Mouse (Mus musculus) WW6 (cell line): ENCODE measurements around the gene Dnajb3.
"Not testable (repeated sequence)": the region's sequence is repeated elsewhere in the genome, so short reads cannot be mapped to it uniquely, and the experiment has no call there.

Experiments used
- DNase-seq: peaks from one replicate; pipeline ENCODE4 v3.0.0-alpha.2; 2013; ENCODE audit warnings: low read depth, low spot score

Gene Dnajb3

DNA sequence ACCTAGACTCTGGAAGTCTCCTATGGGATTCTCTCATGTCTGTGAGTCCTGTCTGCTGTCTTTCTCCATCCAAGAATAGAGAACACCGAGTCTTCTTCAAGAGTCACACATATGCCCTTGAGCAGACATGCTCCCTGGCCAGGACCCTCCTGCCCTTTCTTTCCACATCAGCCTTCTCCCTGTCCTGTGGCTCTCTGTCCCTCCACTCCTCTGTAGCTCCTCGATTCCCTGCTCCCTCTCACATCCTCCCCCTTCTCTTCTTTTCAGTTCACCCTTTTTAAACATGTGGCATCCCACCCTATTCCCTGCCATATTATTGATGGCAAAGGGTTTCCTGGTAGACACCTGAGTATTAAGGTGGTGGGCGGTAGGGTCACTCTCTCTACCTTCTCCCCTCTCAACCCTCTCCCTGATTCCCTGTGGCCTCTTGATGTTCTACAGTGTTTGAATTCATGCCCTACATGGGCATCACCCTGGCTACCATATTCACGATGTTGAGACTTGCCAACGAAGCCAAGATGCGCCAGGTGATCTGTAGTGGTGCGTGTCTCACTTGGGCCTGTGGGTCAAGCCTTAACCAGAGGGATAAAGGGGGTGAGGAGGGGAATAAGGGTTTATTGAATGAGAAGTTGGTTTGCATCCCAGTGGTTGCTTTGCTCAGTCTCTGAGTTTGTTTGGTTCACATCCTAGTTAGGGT lies 26.4 kb upstream of the Dnajb3 start:
- no peak for DNase-seq

DNA sequence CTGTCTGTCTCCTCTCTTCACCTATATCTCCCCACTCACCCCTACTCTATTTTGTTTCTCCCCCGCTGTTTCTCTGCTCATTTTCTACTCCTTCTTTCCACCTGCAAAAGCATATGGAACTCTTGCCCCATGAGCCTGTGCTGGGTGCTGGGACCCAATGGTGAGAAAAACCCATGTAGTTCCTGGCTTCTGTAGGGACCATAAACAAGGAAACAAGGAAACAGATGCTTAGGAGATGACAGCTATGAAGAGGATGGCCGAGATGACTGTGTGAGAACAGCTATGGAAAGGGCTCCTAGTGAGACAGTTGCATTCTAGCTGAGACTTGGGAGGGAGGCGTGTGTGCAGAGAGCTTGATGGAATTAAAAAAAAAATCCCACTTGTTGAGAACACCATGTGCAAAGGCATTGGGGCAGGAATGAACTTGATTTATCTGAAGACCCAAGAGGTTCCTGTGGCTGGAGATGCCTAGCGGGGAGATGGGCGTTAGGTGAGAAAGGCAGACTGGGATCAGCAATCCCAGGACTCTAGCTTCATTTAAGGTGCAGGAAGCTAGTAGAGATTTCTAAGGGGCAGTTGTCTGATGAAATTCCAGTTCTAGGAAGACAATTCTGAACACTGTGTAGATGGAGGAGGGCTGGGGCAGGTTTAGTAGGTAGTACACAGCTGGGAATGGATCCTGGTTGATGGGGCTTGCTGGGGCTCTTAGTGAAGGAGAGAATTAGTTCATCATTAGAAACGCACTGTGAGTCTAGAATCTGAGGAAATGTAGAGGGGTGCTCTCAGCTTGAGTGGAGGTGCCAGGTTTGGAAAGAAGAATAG lies 25.6 kb upstream of the Dnajb3 start:
- no peak for DNase-seq

DNA sequence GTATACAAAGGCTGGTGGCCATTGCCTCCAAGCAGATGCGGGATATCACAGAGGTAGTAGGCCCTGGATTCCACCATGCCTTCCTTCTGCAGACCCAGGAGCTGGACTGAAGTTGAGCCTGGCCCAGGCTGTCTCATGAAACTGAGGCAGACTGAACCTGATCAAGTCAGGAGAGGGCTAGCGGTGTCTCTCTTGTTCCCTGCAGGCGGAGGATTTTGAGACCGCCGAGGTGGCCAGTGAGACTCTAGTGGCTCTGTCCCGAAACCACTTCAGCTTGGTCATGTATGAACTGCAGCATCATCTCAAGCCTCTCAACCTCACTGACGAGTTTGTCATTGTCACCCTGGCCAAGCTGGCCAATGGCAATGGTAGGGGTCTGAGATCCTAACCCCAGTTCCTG lies 24.8 kb upstream of the Dnajb3 start:
- DNase-seq: no peak

DNA sequence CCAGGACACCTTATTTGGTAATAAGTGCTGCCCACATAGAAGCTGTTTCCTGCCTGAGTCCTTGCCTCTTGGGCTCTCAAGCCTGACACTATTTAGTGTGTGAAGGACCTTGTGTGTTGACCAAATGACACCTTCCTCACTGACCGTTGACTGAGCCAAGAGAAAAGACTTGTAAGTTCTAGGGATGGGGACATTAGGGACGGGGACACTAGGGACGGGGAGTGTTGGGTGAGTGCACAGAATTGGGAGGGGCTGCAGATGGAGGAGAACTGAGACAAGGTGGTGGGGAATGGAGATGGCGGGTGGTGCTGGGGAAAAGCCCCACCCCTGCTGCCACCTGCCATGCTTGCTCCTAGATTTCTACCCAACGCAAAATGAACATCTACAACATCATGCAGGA lies 24.4 kb upstream of the Dnajb3 start:
- no peak for DNase-seq

DNA sequence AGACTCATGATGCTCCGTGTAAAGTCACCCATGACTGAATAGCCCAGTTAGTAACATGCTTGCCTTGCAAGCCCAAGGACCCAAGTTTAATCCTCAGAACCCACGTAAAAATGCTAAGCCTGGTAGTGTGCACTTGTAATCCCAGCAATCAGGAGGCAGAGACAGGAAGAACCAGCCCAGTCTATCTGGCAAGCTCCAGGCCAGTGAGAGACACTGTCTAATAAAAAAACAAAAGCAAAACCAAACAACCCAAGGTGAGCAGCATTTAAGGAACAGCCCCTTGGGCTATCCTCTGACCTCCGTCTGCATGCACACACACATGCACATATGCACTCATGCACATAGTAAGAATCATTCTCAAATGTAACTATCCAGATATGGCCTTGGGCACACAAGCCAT lies 24.0 kb upstream of the Dnajb3 start:
- no peak for DNase-seq

DNA sequence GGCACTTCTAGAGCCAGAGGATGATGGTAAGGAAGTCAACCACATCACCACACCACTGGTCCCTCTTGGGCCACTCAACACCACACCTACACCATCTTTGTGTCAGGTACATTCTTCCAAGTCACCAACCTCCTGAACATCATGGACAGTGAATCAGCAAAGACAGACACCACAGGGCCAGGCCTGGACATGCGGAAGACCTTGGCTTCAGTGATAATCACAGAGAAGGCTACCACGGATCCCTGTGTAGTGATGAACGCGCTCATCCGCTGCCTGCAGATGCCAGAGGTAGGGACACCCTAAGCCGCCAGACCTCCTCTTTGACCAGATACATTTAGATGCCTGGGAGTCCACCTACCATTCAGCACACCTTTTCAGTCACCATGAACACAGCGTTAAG lies 22.5 kb upstream of the Dnajb3 start:
- DNase-seq: no peak

DNA sequence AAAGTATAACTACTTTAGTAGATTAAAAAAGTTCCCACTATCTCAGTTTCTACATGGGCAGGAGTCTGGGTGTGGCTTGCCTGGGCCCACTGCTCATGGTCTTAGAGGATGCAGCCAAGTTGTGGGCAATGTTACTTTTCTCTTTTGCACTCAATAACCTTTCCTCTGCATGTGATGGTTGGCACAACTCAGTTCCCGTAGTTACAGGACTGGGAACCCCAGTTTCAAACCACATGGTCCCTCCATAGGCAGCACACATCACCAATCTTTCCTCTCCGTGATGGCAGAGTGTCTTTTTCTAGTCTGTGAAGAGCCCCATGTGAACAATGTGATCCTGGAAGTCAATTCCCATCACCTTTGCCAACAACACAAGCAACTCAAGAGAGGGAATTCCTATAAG lies 21.9 kb upstream of the Dnajb3 start:
- no peak for DNase-seq

DNA sequence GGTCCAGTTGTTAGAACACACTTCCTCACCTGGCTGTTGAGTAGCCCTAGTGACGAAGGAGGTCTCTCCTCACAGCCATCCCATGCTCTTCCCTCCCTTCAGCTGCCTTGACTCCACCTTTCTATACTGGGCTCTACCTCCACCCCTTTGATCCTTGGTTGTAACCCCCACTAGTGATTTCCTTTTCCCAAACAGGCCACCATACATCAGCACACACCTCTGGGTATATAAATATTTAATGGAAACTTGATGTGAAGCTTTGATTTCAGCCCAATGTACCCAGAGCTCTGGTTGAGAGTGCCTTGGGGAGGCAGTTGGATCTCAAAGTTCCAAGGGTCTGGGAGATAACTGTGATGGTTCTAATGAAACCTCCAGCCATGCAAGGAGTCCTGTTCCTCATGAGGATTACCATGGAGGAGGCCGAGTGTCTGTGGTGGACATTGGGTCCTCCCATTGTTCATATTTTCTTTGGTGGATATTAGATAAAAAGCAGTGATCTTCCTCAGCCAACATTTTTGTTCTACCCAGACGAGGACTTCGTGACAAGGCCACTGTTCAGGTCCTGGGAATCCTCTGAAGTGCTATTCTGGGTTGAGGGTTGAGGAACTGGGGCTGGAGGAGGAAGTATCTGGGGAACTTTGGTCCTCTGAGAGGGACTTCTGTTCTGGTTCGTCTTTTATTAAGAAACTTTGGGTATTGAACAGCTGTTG lies 21.2 kb upstream of the Dnajb3 start, which contains the start of gene Mroh2a:
Gene Mroh2a, plus strand, starts transcription at position 317 of the 710 bp plus-strand sequence.
- DNase-seq: no peak

DNA sequence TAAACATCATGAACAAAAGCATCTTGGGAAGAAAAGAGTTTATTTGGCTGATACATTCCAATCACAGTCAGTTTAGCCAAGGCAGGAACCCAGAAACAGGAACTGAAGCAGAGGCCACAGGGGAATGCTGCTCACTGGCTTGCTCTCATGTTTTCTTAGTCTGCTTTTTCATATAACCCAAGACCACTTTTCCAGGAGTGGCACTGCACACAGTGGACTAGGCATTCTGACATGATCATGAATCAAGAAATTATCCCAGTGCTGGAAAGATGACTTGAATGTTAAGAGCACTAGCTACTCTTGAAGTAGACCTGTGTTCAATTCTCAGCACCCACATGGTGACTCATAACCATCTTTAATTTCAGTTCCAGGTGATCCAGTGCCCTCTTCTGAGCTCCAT lies 20.2 kb upstream of the Dnajb3 start:
- DNase-seq: no peak

DNA sequence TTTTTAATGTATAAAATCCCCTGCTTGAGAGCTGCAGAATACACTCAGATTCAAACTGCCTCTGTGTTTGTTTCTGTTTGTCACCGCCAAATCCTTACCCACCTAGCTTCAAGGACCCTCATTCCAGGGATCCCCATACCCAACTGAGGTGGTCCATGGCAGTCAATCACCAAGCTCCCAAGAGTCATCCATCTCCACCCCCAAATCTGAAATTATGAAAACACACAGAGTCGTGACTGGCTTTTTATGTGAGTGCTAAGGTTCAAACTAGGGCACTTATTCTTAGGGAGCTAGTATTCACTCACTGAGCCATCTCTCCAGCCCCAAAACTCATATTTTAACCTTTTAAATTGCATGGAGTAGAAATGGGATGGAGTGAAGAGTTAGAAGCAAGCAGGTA lies 19.7 kb upstream of the Dnajb3 start:
- DNase-seq: not testable (repeated sequence)

DNA sequence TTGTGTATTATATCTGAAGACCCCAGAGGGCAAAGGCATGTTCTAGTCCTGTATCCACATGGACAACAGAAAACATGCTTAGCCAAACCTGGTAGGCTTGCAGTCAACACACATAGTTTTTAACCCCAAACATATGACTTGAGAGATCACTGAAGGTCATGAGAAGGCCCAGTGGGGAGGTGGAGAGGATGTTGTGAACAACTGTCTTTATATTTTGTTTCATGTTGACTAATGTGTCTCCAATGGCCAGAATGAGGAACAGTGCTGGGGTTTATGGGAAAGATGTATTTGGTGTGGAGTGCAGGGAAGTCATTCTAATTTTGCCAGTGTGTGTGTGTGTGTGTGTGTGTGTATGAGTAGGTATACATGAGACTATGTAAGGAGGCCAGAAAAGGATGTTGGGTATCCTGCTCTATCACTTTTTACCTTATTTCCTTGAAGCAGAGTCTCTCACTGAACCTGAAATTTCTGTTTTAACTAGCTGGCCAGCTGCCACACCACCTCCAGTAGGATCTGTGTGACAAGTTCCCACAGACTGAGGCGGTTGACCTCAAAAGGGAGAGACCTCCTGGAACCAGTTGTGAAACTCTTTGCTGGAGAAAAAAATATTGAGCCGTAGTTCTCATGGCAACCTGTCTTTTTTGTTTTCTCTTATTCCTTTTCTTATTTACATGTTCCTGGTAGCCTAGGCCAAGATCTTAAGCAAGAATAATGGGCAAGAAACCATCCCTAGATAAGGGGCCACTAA lies 18.6 kb upstream of the Dnajb3 start:
- DNase-seq: no peak

DNA sequence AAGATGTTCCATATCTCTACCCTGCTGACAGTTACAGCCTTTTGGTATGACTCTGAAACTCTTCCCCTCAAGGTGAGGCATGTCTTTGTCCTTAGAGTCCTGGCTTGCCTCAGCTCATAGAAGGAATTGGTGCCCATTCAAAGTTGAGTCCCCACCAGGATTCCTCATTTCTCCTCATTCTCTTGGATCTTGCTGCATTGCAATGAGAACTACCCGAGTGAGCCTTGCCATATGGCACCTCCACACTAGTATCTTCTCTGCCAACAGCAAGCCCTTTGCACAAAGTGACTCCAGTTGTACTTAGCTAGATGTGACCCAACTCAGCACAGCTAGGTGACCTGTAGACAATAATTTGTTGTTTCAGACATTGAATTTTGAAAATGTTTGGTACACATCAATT lies 18.0 kb upstream of the Dnajb3 start:
- DNase-seq: no peak

DNA sequence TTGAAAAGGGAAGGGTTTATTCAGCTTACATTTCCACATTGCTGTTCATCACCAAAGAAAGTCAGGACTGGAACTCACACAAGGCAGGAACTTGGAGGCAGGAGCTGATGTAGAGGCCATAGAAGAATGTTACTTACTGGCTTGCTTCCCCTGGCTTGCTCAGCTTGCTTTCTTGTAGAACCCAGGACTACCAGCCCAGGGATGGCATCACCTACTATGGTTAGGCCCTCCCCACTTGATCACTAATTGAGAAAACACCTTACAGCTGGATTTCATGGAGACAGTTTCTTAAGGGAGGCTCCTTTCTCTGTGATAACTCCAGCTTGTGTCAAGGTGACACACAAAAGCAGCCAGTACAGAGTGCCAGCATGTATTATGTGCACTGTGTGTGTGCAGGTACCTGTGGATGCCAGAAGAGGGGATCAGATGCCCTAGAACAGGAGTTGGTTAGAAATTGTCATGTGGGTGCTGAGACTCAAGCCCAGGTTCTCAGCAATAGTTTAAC lies 17.5 kb upstream of the Dnajb3 start:
- DNase-seq: not testable (repeated sequence)

DNA sequence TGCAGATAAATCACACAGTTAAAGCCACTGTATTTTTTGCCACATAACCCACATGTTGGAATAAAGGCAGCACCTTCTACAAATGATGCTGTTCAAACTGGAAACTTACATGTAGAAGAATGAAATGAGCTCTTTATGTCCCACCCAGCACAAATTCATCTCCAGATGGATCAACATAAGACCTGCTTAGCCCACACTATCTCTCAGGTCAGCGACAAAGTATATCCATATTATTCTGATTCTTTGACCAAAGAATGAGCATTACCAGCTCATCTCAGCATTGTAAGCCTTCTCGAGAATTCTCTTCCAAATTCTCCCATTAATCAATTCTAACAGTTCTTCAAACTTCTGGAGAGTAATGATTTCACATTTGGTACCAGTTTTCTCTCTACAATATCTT lies 16.6 kb upstream of the Dnajb3 start:
- no peak for DNase-seq

DNA sequence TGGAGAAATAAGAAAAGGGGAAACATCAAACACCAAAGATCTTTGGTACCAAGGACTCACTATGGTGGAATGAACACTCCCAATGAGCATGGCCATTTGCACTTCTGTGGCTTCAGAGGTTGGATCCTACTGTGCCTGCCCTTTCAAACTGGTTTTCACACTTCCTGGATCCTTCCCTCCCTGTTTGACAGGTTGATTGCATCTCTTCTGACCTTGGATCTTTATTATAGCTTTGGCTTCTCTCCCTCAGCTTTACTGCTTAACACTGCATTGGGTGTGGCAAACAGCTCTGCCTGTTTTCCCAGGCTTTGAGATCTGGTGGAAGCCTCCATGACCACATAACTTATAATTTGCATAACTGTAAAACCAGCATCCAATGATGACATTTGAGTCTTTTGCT lies 14.8 kb upstream of the Dnajb3 start:
- DNase-seq: no peak

DNA sequence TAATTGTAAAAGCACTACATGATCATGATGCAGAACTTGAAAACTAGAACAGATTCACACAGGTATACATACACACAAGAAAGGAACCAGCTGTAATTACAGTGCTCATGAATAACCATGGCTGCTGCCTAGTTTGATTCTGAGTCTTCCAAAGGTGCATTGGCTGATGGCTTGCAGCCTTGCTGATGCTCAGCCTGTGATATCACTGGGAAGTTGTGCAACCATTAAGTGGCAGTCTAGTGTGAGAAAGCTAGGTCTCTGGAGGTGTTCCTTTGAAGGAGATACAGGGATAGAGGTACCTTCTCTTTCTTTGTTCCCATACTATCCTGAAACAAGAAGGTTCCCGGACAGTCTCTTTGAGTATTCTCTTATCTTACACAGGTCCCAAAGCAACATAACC lies 13.5 kb upstream of the Dnajb3 start:
- DNase-seq: no peak

DNA sequence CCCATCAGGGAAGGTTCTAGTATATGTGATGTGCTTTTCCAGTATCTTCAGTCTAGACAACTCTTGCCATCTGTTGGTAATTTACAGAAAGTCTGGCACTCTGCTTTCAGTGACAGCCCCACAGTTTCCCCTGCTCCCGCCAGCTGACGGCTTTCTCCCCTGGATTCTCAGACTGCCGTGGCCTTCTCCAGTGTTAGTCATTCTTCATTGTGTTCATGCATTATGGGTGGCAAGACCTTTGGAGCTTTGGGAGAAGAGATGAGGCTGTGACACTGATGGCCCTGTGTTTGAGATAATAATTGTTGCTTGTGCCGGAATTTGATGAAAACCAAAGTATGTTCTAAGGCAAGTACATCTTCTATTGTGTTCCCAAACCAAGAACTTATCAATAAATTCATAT lies 13.0 kb upstream of the Dnajb3 start:
- no peak for DNase-seq

DNA sequence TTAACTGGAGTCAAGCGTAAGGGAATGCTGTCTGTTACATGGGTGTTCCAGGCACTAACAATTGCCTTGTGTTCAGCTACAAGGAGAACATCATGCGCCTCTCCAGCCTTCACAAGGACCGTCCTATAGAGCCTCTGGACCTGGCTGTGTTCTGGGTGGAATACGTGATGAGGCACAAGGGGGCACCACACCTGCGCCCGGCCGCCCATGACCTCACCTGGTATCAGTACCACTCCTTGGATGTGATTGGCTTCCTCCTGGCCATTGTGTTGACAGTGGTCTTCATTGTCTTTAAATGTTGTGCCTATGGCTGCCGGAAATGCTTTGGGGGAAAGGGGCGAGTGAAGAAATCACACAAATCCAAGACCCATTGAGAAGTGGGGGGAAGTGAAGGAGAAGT lies 12.5 kb upstream of the Dnajb3 start:
- DNase-seq: peak; percentile 5

DNA sequence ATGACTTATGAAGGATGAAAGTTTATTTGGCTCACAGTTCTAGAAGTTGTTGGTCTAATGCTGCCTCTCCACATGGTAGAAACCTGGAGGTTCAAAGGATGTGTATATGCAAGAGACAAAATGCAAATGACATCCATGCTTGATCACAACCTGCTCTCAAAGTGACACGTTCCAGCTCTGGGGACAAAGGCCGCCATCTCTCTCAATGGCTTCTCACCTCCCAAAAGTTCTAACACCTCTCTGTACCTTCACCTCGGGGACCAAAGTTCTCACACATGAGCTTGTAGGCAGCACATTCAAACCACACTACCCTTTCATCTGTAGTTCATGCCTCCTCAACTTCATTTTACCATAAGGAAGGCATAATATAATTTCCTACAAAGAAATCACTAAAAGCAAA lies 12.0 kb upstream of the Dnajb3 start:
- DNase-seq: peak; percentile 4

DNA sequence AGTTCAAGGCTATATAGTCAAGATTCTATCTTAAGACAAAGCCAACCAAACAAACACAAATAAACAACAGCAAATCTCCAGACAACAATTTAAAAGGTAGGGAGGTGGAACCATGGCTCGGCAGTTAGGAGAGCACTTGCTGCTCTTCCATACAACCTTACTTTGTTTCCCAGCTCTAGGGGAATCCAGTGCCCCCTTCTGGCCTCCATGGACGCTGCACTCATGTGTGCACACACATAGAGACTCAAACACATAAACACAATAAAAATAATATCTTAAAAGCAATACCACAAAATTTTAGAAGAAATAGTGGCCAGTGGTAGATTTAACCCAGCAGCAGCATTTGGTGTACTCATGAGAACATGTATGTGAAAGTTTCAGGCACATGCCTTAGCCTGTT lies 11.6 kb upstream of the Dnajb3 start:
- DNase-seq: no peak

DNA sequence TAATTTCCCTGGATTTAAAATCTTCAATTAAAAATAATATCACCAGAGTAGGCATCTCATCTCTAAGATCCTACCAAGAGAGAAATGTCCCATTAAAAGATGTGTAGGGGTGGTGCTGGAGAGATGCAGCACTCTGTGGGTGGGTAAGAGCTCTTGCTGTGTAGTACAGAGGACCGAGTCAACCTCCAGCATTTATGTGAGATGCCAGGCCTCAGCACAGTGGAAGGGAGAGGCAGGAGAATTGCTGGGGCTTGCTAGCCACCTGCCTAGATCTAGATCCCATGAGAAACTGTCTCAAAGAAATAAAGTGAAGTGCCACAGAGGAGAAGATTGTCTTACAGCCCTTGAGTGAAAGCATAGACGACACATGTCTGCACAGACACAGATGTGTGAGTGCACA lies 11.0 kb upstream of the Dnajb3 start:
- no peak for DNase-seq
